Mouse (Mus musculus): Measurements from ENCODE around the gene Fam71b. TPM values are rescaled to one million over a fixed set of nuclear protein-coding genes. Genes with fewer than 3 reads are reported as not detected.

Fam71b gene
- total RNA-seq, 1 experiment from 2014 or later, result not detected

DNA sequence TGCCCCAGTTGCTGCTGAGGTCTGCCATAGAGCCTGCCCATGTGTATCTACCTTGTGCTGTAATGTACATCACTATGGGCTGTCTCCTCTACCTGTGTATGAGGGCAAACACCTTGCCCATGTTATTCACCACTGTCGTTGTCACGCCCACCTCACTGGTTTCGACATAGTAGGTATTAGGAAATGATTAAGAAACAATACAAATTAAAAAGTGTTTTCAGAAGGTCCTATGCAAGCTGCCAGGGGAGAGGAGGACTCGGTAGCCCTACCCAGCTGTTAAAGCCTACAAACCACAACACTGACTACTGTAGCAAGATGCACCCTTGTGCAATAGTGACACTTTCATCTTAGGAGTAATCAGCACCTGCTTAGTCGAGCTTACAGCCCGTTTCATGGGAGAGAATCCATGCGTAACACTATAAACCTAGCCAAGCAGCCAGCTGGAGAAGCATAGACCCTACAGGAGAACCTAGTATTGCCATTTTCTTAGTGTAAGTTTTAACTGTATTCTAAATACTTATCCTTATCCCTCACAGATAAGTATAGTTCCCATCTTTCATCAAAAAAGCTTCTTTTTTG lies 16.2 kb upstream of the Fam71b start:
- 0 out of 2 replicates have a peak, but pooled peaks have one; percentile 15 for ATAC-seq (replicated peaks; ENCODE audit: low read depth, poor library complexity, severe bottlenecking)

DNA sequence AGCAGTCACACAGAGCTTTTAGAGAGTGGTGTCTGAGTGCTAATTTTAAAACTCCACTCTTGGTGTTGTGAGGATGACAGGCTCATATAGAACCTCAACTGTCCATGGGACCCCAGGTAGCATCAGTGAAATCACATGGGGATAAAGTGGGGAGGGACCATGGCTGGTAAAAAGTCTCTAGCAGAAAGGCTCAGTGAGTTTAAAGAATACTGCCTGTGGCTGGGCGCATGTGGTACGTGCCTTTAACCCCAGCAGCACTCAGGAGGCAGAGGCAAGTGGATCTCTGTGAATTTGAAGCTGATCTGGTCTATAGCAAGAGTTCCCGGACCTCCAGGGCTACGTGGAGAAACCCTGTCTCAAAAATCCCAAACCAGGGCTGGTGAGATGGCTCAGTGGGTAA lies 13.9 kb upstream of the Fam71b start:
- no peak for ATAC-seq (replicated peaks; ENCODE audit: low read depth, poor library complexity, severe bottlenecking)

DNA sequence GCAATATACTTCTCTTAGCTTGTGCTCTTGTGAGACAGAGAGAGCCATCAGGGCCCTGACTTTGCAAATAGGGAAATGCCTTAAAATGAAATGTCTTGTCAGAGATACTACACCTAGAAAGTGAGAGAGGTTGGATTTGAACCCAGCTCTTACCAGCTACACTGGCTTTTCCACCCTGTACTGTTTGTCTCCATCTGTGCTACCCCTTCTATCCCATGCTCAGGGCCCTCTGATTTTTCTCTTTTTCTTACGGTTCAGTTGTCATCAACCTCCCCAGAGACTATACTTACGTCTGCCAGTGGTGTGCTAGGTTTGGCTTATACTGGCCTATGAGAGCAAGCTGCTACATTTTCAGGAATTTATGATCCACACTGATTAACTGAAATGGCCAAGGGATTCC lies 11.4 kb upstream of the Fam71b start:
- ATAC-seq (replicated peaks; ENCODE audit: low read depth, poor library complexity, severe bottlenecking), result no peak

DNA sequence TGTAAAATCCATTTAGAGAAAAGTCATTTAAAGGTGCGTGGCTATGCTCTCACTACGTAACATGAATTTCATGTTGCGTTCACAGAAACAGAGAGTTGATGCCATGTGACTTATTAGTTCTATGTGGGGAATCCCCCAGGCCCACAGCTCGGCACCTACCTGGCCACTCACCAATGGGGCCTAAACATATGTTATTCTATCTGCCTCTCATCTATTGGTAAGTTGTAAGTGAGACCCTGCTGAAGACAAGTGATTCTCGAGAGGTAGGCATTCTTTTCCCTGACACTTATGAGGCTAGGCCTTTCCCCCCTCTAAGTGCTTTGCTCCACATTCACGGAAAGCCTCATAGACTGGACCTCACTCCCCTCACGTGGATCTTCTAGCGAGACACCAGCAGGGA lies 9.8 kb upstream of the Fam71b start:
- no peak for ATAC-seq (replicated peaks; ENCODE audit: low read depth, poor library complexity, severe bottlenecking)

DNA sequence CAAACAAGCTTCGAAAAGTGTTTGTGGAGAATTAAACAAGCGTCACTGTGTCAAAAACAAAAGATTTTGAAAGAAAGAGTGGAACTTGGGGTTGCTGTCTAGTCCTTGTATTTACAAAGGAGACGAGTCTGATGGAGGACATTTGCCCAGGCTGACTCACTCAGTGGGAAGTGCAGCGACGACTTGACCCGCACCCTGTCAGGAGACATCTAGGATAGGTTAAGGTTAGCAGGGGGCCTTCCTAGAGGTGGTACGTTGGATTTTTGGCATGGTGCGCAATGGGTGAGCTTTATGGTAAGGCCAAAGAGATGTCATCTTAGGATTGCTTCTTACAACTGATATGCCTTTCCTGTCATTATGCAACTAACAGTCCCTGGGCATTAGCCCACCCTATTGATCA lies 9.3 kb upstream of the Fam71b start:
- no peak for ATAC-seq (replicated peaks; ENCODE audit: low read depth, poor library complexity, severe bottlenecking)

DNA sequence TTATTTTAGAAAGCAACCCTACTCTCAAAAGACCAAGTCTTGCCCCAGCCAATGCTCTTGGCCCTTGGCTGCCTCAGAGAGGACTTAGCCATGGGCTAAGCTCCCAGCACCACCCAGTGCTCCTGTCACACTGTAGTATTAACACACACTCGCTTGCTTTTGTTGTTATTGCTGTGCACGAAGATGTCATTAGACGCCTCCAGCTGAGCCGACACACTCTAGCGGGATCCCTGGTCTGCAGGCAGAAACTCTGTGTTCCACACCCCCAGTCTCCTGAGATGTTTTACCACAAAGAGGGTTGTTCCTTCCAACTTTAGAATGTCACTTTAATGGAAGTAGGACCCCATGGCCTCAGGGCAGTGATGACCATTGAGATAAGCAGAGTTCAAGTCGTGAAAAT lies 7.9 kb upstream of the Fam71b start:
- ATAC-seq (replicated peaks; ENCODE audit: low read depth, poor library complexity, severe bottlenecking), result no peak

DNA sequence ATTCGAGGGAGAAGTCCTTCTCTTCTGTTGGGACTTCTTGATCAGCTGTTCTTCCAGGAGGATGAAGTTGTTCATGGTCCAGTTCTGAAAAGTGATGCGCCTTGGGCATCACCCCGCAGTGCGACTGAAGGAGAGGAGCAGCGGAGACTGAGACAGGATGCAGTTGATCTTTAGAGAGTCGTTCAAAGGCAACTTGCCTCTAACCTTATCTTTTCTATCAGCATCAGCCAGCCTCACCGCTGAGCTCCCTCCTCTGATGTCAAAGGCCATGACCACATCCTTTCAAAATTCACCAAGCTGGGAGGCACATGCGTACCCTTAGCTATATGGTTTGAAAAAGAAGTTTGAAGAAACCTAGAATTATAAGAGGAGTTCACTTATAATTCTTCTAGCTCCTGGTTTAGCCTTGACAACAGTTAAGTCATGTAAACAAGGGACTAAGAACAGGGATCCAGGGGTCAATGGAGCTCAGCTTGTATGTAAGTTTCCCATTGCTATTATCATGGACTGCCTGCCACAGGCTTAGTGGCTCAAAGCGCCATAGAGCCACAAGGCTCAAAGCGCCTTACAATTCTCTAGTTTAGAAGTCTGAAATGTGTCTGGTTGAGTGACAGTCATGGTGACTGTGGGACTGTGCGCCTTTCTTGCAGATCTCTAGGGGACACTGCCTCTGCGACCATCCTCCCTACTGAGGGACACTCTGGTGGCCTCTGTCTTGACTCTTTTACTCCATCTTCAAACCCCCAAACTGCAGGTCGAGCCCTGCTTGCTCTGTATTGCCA lies 6.8 kb upstream of the Fam71b start, which contains the start of gene Itk:
Gene Itk, minus strand, starts transcription at position 180 of the 782 bp plus-strand sequence.
- peak; percentile 73 for ATAC-seq (replicated peaks; ENCODE audit: low read depth, poor library complexity, severe bottlenecking)

DNA sequence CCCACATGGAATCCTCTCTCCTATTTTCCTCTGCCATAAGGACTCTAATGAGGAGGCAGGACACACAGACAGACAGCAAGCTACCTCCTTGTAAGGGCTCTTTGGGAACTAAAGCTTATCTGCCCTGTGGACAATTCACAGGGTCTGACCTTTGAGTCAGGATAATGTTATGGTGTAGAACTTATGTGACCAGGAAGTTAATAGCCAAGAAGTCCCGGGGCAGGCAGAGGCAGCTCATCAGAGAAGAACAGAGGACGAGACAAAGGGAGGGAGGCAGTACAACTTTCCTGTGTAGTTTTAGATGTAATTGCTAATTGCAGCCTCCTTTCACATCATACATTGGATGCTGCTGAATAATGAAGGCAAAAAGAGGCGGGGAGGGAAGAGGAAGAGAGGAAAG lies 5.7 kb upstream of the Fam71b start:
- ATAC-seq (replicated peaks; ENCODE audit: low read depth, poor library complexity, severe bottlenecking), result no peak

DNA sequence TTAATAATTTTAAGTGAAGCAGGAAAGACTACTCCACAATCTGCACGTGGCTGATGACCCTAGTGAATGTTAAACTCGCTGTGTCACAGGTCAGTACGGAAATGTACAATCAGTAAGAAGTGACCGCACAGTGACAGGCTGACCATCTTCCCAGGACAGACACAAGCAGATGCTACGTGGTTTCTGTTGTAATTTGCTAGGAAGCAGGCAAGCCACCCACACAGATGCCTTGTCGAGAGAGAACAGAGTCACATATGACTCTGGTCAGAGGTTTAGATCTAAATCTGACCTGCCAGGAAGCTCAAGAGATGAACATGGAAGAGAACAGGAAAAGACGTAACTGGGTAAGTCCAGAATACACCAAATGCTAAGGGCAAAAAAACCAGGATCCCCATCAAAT lies 3.5 kb upstream of the Fam71b start:
- ATAC-seq (replicated peaks; ENCODE audit: low read depth, poor library complexity, severe bottlenecking), result no peak

DNA sequence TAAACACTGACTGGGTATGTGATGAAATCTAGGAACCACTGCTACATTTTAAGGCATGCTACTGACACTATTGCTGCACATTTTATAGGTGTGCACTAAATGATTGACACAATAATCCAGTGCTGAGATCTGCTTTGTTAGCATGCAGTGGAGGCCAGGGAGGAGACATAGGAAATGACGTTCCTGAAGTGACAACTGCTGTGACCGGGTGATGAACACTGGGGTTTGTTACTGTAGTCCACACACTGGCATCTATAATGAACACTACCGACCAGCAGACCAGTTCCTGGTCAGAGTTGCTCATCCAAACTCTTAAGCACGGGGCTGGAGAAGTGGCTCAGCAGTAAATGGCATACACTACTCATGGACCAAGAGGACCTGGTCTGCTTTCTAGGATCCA lies 2.9 kb upstream of the Fam71b start:
- ATAC-seq (replicated peaks; ENCODE audit: low read depth, poor library complexity, severe bottlenecking), result no peak

DNA sequence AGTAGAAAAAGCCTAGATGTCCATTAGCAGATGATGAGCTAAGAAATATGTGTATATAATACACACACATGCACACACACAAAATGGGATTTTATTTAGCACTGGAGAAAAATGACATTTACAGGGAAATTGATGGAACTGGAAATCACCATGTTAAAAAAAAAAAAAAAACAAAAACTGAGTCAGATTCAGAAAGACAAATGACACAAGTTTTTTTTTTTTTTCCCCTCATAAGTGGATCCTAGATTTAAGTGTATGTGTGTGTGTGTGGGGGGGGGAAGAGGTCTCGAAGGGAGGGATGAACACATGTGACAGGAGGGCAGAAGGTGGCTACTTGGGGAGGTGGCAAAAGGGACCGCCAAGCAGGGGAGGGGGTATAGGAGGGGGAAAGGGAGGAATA lies 1.3 kb upstream of the Fam71b start:
- ATAC-seq (replicated peaks; ENCODE audit: low read depth, poor library complexity, severe bottlenecking), result no peak

DNA sequence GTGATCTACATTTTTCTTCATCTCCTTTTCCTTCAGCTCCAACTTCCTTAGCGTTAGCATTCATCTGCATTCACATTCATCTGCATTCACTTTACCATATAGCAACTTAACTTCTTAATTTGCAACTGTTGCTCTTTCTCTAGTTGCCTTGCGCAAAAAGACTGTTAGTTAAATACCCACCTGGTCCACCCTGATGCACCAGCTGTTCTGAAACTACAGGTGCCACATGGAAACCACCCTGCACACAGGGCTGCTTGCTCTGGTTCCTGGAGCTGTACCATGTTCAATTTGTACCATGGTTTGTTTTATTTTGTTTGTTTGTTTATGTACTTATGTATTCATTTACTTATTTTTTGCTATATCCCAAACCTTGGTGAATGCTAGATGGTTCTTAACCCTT lies 661 bp upstream of the Fam71b start:
- no peak for ATAC-seq (replicated peaks; ENCODE audit: low read depth, poor library complexity, severe bottlenecking)

DNA sequence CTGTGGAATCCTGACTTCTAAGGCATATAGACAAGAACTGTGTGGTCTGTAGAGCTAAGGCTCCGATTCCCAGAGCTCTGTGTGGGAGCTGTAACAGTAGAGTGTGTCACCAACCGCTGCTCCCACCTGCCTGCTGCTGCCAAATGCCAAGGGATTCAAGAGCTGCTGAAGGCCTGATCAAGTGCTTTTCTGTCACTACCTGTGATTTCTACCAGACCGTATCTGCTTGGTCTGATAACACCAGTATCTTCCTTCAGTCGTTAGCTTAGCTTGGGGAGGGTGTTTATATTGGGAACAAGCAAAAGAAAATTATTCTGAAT lies 461 bp downstream of the Fam71b start:
- ATAC-seq (replicated peaks; ENCODE audit: low read depth, poor library complexity, severe bottlenecking), result no peak

DNA sequence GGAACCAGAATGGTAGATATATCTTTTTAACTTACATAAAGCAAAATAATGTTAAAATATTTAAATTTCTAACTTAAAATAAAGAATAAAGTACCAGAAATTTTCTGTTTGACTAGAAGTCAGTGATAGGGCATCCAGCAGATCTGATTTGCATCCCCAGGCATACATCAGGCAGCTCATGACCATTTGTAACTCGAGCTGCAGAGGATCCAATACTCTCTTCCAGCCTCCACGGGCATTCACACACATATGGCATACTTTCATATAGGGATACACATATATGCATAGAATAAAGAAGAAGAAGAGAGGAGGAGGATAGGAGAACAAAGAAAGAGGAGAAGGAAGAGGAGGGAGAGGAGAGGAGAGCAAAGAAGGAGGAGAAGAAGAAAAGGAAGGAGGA lies 1.5 kb downstream of the Fam71b start:
- ATAC-seq (replicated peaks; ENCODE audit: low read depth, poor library complexity, severe bottlenecking), result no peak

DNA sequence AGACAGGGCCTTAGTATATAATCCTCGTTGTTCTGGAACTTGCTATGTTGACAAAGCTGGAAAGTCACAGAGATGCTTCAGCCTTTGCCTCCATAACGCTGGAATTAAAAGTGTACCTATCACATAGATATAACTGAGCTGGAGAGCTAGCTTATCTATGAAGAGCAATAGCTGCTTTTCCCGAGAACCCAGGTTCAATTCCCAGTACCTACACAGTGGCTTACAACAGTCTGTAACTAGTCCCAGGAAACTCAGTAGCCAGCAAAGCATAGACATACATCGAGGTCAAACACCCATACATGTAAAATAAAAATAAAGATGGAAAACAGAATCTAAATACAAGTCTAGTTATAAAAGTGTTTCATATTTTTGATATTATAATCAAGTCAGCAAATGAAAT lies 2.1 kb downstream of the Fam71b start:
- no peak for ATAC-seq (replicated peaks; ENCODE audit: low read depth, poor library complexity, severe bottlenecking)

DNA sequence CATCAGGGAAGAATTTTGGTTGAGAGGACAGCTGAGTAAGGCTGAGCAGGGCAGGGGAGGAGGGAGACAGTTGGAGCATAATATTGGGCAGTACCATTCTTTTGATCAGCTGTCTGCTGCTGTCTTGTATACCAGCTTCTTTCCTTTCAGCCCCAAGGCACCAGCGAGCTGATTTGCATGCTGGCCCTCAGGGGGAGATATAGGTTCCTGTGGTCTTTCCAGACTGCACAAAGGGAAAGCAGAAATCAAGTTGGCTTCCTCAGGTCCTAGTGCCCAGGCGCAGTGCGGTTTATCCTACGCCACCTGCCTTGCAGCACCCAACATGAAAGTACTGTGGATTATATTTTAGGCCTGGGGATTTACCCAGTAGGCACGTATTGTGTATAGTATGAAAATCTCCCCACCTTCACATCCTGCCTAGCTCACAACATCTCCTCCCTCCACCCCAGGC lies 2.6 kb downstream of the Fam71b start:
- peak; percentile 79 for ATAC-seq (replicated peaks; ENCODE audit: low read depth, poor library complexity, severe bottlenecking)

DNA sequence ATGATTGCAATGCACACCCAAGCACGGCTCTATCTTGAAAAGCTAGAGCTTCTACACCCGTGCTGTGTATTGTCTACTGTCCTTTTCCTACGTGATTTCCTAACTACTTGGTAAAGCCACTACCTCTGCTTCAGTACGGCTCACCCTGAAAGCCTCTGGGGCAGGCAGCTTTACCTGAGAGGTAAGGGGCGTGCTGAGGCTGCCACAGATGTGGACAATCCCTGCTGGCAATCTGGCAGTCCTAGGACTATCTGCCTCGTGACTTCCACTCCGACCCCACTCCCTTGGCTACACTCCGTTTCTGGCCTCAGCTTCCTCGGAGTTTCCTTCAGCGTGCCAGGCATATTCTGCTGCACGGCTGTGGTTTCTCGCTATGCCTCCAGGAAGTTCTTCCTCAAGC lies 5.2 kb downstream of the Fam71b start:
- ATAC-seq (replicated peaks; ENCODE audit: low read depth, poor library complexity, severe bottlenecking), result no peak

DNA sequence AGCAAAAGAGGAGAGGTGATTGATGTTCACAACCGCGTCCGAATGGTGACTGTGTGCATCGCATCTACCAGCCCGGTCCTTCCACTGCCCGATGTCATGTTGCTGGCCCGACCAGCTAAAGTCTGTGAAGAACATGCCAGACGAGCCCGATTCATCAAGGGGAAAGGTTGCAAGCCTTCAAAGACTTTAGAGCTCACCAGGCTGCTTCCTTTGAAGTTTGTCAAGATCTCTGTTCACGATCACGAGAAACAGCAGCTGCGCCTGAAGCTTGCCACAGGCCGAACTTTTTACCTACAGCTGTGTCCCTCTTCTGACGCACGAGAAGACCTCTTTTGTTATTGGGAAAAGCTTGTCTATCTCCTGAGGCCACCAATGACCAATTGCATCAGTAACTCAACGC lies 8.6 kb downstream of the Fam71b start:
- no peak for ATAC-seq (replicated peaks; ENCODE audit: low read depth, poor library complexity, severe bottlenecking)

DNA sequence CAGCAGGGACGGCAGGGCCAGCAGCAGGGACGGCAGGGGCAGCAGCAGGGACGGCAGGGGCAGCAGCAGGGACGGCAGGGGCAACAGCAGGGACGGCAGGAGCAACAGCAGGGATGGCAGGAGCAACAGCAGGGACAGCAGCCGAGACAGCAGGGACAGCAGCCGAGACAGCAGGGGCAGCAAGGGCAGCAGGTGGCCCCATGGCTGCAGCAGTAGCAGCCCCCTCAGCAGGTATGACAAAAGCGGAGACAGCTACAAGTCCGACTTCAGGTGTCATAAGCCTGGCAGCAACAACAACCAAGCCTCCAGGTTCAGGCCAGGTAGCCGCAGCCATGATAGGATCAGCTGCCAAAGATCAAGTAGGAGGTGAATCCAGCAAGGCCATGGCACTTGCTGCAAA lies 10.4 kb downstream of the Fam71b start:
- no peak for ATAC-seq (replicated peaks; ENCODE audit: low read depth, poor library complexity, severe bottlenecking)

DNA sequence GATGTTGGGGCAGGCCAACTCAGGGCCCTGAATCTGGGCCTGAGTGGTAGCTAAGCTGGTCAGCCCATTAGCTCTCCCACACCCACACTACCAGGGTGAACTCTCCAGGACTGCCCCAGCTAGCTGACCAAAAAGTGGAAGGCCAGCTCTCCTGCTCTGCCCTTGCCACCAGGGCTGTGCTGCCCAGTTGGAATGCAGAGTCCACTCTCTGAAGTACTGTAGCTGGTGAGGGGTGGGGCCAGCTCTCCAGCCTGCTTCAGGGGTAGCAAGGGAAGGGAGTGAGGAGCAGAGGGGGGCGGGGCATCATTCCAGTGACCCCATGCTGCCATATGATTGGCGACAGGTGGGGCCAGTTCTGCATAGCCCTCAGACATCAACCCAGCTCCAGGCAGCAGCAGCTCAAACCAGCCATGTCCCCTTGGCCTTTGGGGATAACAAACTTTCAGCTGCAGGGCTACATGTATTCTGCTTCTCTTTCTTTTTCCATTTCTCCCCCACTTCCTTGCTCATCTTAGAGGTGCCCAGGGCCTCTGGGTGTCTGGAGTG lies 13.7 kb downstream of the Fam71b start:
- no peak for ATAC-seq (replicated peaks; ENCODE audit: low read depth, poor library complexity, severe bottlenecking)

DNA sequence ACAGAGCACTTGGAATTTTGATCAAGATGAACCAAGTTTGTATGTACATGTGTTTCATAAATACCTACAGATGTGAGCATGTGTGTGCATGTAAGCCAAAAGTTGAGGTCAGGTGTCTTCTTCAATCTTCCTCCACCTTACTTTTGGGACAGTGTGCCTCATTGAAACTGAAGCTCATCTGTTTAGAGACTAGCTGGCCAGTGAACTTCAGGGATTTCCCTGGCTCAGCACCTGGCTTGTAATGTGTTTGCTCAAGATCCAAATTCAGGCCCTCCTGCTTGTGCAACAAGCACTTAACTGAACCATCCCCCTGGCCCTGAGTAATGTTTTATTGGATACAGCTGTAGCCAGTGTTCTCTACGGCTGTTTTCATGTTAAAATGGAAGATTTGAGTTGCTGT lies 22.1 kb downstream of the Fam71b start:
- no peak for ATAC-seq (replicated peaks; ENCODE audit: low read depth, poor library complexity, severe bottlenecking)

DNA sequence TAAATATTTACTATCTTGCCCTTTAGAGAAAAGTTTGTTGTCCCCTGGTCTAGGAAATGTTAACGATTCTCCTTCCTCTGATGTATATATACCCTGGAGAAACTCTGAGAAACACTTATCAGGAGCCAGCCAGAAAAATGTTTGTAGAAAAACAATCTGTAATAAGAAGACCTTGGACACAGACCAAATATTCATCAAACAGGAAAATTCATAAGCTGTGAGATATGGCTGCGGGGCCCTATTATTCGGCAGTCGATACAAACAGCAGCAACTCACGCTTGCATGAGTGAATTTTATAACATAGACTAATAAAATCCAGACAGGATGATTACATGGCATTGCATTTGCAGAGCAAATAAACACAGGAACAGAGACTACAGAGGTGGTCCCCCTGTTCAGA lies 22.5 kb downstream of the Fam71b start:
- ATAC-seq (replicated peaks; ENCODE audit: low read depth, poor library complexity, severe bottlenecking), result no peak
